8 mouse cellular contexts compared by ENCODE assay signal in genomic region chr13:101767013-101767808, GRCm38 (mm10). TPM values are rescaled to one million over a fixed set of nuclear protein-coding genes. Genes with fewer than 3 reads are reported as not detected.
DNase-seq lines count a peak whose midpoint lies in the region; ATAC-seq and TF ChIP-seq lines count a peak whose summit lies in the region.

No protein-coding gene starts in this region.

- no peak for TF ChIP-seq EP300 in stomach, postnatal 0 days (optimal IDR thresholded peaks at IDR 0.05)

- under 1% methylated on average over 60 of the region's 60 CpGs for WGBS in liver, embryonic 11.5 days
- WGBS in stomach, postnatal 0 days, result under 1% methylated on average over 59 of the region's 60 CpGs

- intact Hi-C loops in left cerebral cortex, adult 2 months (cut with DNase I), result loop anchor here (10.0 kb wide), 1 partner anchor 878 kb away; no protein-coding TSS in a partner anchor

- H3K79me2 ChIP-seq in myocyte (ENCODE audit: control insufficient read depth, insufficient read depth), result peaks cover 50% of the 10 kb centered on the region

- no peak for TF ChIP-seq POLR2A in myocyte (IDR thresholded peaks at IDR 0.05; ENCODE audit: insufficient read length, low read depth)

- DNase-seq in left cerebral cortex, adult 2 months (ENCODE audit: extremely low spot score in 1 of 2, low spot score in 2 of 2), result peak; percentile 47 to 57
- no peak for DNase-seq in left cerebral cortex, adult 8-10 months (ENCODE audit: low spot score in 2 of 2)
- peak; percentile 62 to 63 for DNase-seq in cerebellum, postnatal 14 days
- peak; percentile 32 to 35 for DNase-seq in frontal cortex, postnatal 25 days (ENCODE audit: low spot score in 2 of 2)
- peak; percentile 70 for DNase-seq in induced T-regulatory cell, adult 2 months (ENCODE audit: low read depth)
- peak; percentile 80 for DNase-seq in liver, embryonic 11.5 days (ENCODE audit: low spot score)
- peak; percentile 61 for DNase-seq in stomach, postnatal 0 days (ENCODE audit: low spot score)

- H3K9me3 ChIP-seq in liver, embryonic 11.5 days (ENCODE audit: control insufficient read depth, low read length), result no peaks in the 10 kb centered on the region
- no peaks in the 10 kb centered on the region for H3K9me3 ChIP-seq in stomach, postnatal 0 days (ENCODE audit: control insufficient read depth, low read length)

- H3K27me3 ChIP-seq in liver, embryonic 11.5 days (replicated peaks; ENCODE audit: control insufficient read depth, insufficient read depth, low read length), result no peaks in the 10 kb centered on the region
- H3K27me3 ChIP-seq in myocyte (ENCODE audit: control insufficient read depth, insufficient read depth, insufficient read length), result no peaks in the 10 kb centered on the region
- H3K27me3 ChIP-seq in stomach, postnatal 0 days (ENCODE audit: control insufficient read depth, insufficient read depth, low read length), result no peaks in the 10 kb centered on the region

- peak overlapping the region; percentile 93 for H3K27ac ChIP-seq in left cerebral cortex, adult 2 months
- H3K27ac ChIP-seq in liver, embryonic 11.5 days (ENCODE audit: low read depth, low read length), result peak overlapping the region; percentile 83
- H3K27ac ChIP-seq in stomach, postnatal 0 days (replicated peaks), result peak overlapping the region; percentile 99

- H3K4me3 ChIP-seq in left cerebral cortex, adult 2 months, result peak overlapping the region; percentile 77
- H3K4me3 ChIP-seq in liver, embryonic 11.5 days (ENCODE audit: low read depth, low read length), result peak overlapping the region; percentile 69
- H3K4me3 ChIP-seq in myocyte, result peak overlapping the region; percentile 94
- peak overlapping the region; percentile 99 for H3K4me3 ChIP-seq in stomach, postnatal 0 days (ENCODE audit: low read depth, low read length)

- no peaks in the 10 kb centered on the region for H3K36me3 ChIP-seq in liver, embryonic 11.5 days (ENCODE audit: control insufficient read depth, insufficient read depth, low read length)
- H3K36me3 ChIP-seq in myocyte (ENCODE audit: control insufficient read depth, insufficient read depth), result no peaks in the 10 kb centered on the region
- H3K36me3 ChIP-seq in stomach, postnatal 0 days (ENCODE audit: control insufficient read depth, insufficient read depth, low read length), result 0 out of 2 replicates have a peak, but pooled peaks cover 5% of the 10 kb centered on the region

- H3ac ChIP-seq in myocyte (ENCODE audit: control insufficient read depth, insufficient read length), result peak overlapping the region; percentile 60

- peak; percentile 18 for ATAC-seq in liver, embryonic 11.5 days (replicated peaks; ENCODE audit: low FRiP score)
- peak; percentile 5 for ATAC-seq in stomach, postnatal 0 days (ENCODE audit: low FRiP score, low TSS enrichment)

- H3K4me2 ChIP-seq in liver, embryonic 11.5 days, result peak overlapping the region; percentile 94
- H3K4me2 ChIP-seq in myocyte (ENCODE audit: low read depth), result peak overlapping the region; percentile 90
- peak overlapping the region; percentile 61 for H3K4me2 ChIP-seq in stomach, postnatal 0 days (replicated peaks; ENCODE audit: low read depth)

- TF ChIP-seq CTCF in left cerebral cortex, adult 2 months (IDR thresholded peaks at IDR 0.05), result no peak
- no peak for TF ChIP-seq CTCF in stomach, postnatal 0 days (IDR thresholded peaks at IDR 0.05; ENCODE audit: low read depth)

- H3K4me1 ChIP-seq in liver, embryonic 11.5 days (replicated peaks; ENCODE audit: control insufficient read depth, insufficient read depth, low read length), result peaks cover 57% of the 10 kb centered on the region
- H3K4me1 ChIP-seq in stomach, postnatal 0 days (replicated peaks; ENCODE audit: control insufficient read depth, insufficient read depth), result peaks cover 14% of the 10 kb centered on the region

- peak overlapping the region; percentile 87 for H3K9ac ChIP-seq in liver, embryonic 11.5 days (ENCODE audit: low read depth, low read length)
- H3K9ac ChIP-seq in stomach, postnatal 0 days (ENCODE audit: low read length), result peak overlapping the region; percentile 99

TF ChIP-seq in myocyte, 11 proteins besides CTCF, POLR2A, EP300 and RAD21:
- TF ChIP-seq TCF3 (IDR thresholded peaks at IDR 0.05; ENCODE audit: insufficient read length, low read depth) (no peak), MYOG (IDR thresholded peaks at IDR 0.05; ENCODE audit: control insufficient read depth in 1 of 3, insufficient read depth in 1 of 3, insufficient read length in 2 of 3, low read depth in 2 of 3) (no peak), REST (IDR thresholded peaks at IDR 0.05; ENCODE audit: insufficient read depth, insufficient read length) (no peak), SRF (IDR thresholded peaks at IDR 0.05; ENCODE audit: control insufficient read depth, insufficient read length, low read depth) (no peak), MAX (IDR thresholded peaks at IDR 0.05; ENCODE audit: low read depth) (no peak), POLR2AphosphoS2 (IDR thresholded peaks at IDR 0.05; ENCODE audit: insufficient read length, low read depth) (no peak), CEBPB (IDR thresholded peaks at IDR 0.05; ENCODE audit: insufficient read depth, poor library complexity, severe bottlenecking) (no peak), MYOD1 (IDR thresholded peaks at IDR 0.05; ENCODE audit: control insufficient read depth in 1 of 3, insufficient read length in 2 of 3, low read depth in 2 of 3) (no peak), E2F4 (IDR thresholded peaks at IDR 0.05; ENCODE audit: insufficient read depth) (no peak), USF1 (IDR thresholded peaks at IDR 0.05; ENCODE audit: low read depth) (no peak), TCF12 (IDR thresholded peaks at IDR 0.05; ENCODE audit: insufficient read depth, poor library complexity, severe bottlenecking) (no peak)

RNA-seq across cellular contexts. Expression of gene Pik3r1, which starts 0.8 kb away (rescaled TPM):
- total RNA-seq in left cerebral cortex, adult 2 months (2021), result 100 to 1,000 TPM; 136 to 159 TPM
- total RNA-seq in left cerebral cortex, adult 8-10 months (2022), result 100 to 1,000 TPM; 124 to 134 (median 126) TPM
- polyA plus RNA-seq in liver, embryonic 11.5 days (2014; fragmentation: Nextera tagmentation; extraction: Ambion mirVana), result 18.7 and 21.5 TPM in 2 replicates
- polyA plus RNA-seq in myocyte (2012; fragmentation: generic; extraction: Trizol), result 6.8 TPM
- 36.0 and 44.6 TPM in 2 replicates for polyA plus RNA-seq in stomach, postnatal 0 days (2015; fragmentation: Nextera tagmentation; extraction: Ambion mirVana)

Comparison
In these comparisons a context has a peak if more than half of its experiments do, and no peak if none do; other contexts are left out.
1. DNase-seq: peak in left cerebral cortex, adult 2 months (2 of 2), cerebellum, postnatal 14 days (2 of 2), frontal cortex, postnatal 25 days (2 of 2), induced T-regulatory cell, adult 2 months (single experiment), liver, embryonic 11.5 days (single experiment) and stomach, postnatal 0 days (single experiment); none in left cerebral cortex, adult 8-10 months (0 of 2).
2. Peak in every context shown above with its lines, with median percentiles within 50 percentile points of each other: H3K27ac ChIP-seq, H3K4me3 ChIP-seq and H3K4me2 ChIP-seq.